Mouse (Mus musculus) gastrocnemius, postnatal 10 days (tissue): ENCODE results near the gene Lmo7. TPM values are rescaled to one million over a fixed set of nuclear protein-coding genes. Genes with fewer than 3 reads are reported as not detected.
A peak's percentile ranks its signal among the peaks of the same experiment; 100 is the strongest.

Experiments
- DNase-seq: peaks from one replicate; pipeline ENCODE4 v3.0.0; 2021; ENCODE audit warnings: mixed read lengths
- long read RNA-seq, 2 experiments: library from polyadenylated mRNA; stranded (forward); transcript quantifications; one replicate each; pipeline ENCODE4 v2.0.0; 2021
- total RNA-seq, 2 experiments: library from RNA; stranded (reverse); gene quantifications; 2 replicates each; pipeline ENCODE4 v1.2.3; 2021

Lmo7 gene
- total RNA-seq = 100 to 1,000 TPM; 103 to 123 TPM
- long read RNA-seq, experiment 1, partial matches to known transcripts = 18 of 65 reads
- long read RNA-seq, experiment 1, other reads (novel, unspliced or antisense) = 47 of 65 reads
- long read RNA-seq, experiment 2, partial matches to known transcripts = 23 of 66 reads
- long read RNA-seq, experiment 2, other reads (novel, unspliced or antisense) = 43 of 66 reads

- peak; percentile 55 for DNase-seq
Observed at GRCm38 (mm10) chr14:101729237-101729971, at the start of gene Lmo7, which contains the start of gene Gm9922. Lmo7 (plus strand) TSS chr14:101729957. Gm9922 (minus strand) TSS chr14:101729814.

GRCm38 (mm10) chr14:101687696-101688095, 42.1 kb upstream of the Lmo7 start:
- DNase-seq = no peak

- DNase-seq = no peak
Observed at GRCm38 (mm10) chr14:101688406-101688805, 41.4 kb upstream of the Lmo7 start.

GRCm38 (mm10) chr14:101704479-101704878, 25.3 kb upstream of the Lmo7 start:
- DNase-seq = no peak

- DNase-seq = no peak
Observed at GRCm38 (mm10) chr14:101707088-101707487, 22.7 kb upstream of the Lmo7 start.

GRCm38 (mm10) chr14:101714414-101714813, 15.3 kb upstream of the Lmo7 start:
- no peak for DNase-seq

- DNase-seq = peak; percentile 7
Observed at GRCm38 (mm10) chr14:101729972-101730692, 375 bp downstream of the Lmo7 start.

GRCm38 (mm10) chr14:101733542-101734303, 4.0 kb downstream of the Lmo7 start:
- no peak for DNase-seq

- DNase-seq = no peak
Observed at GRCm38 (mm10) chr14:101737501-101737900, 7.7 kb downstream of the Lmo7 start.

- no peak for DNase-seq
Observed at GRCm38 (mm10) chr14:101746635-101747034, 16.9 kb downstream of the Lmo7 start.

GRCm38 (mm10) chr14:101747811-101748210, 18.1 kb downstream of the Lmo7 start:
- no peak for DNase-seq

- DNase-seq = no peak
Observed at GRCm38 (mm10) chr14:101748436-101748835, 18.7 kb downstream of the Lmo7 start.

- no peak for DNase-seq
Observed at GRCm38 (mm10) chr14:101750910-101751309, 21.2 kb downstream of the Lmo7 start.

GRCm38 (mm10) chr14:101755425-101755824, 25.7 kb downstream of the Lmo7 start:
- no peak for DNase-seq

GRCm38 (mm10) chr14:101762267-101762666, 32.5 kb downstream of the Lmo7 start:
- no peak for DNase-seq

GRCm38 (mm10) chr14:101763762-101764295, 34.1 kb downstream of the Lmo7 start:
- DNase-seq = no peak

GRCm38 (mm10) chr14:101771336-101771735, 41.6 kb downstream of the Lmo7 start:
- no peak for DNase-seq

GRCm38 (mm10) chr14:101771756-101772155, 42.0 kb downstream of the Lmo7 start:
- no peak for DNase-seq

GRCm38 (mm10) chr14:101774631-101775030, 44.9 kb downstream of the Lmo7 start:
- peak; percentile 14 for DNase-seq

- DNase-seq = no peak
Observed at GRCm38 (mm10) chr14:101776296-101777128, 46.8 kb downstream of the Lmo7 start.

GRCm38 (mm10) chr14:101777129-101777493, 47.4 kb downstream of the Lmo7 start:
- DNase-seq = no peak
